Mouse (Mus musculus) midbrain, postnatal 0 days (tissue): ENCODE data around the gene Rtn4ip1. TPM values are rescaled to one million over a fixed set of nuclear protein-coding genes. Genes with fewer than 3 reads are reported as not detected.
"Not testable (repeated sequence)": the region's sequence is repeated elsewhere in the genome, so short reads cannot be mapped to it uniquely, and the experiment has no call there.

ENCODE experiments used
- ATAC-seq: fragments of 200-750 bp; cut with Nextera tagmentation; 2 replicates; pipeline ENCODE4 v1.8.0; 2017; ENCODE audit warnings: moderate number of reproducible peaks, mild to moderate bottlenecking, moderate TSS enrichment, moderate library complexity; ENCODE audit not compliant: low FRiP score
- DNase-seq: peaks from one replicate; pipeline ENCODE4 v3.0.0-alpha.2; 2015; ENCODE audit warnings: low spot score
- H3K27ac ChIP-seq: fragments of 300-500 bp; sonication (generic); 2 replicates; pipeline ENCODE4 v1.5.1; 2014; ENCODE audit warnings: low read depth, mild to moderate bottlenecking, low read length, mixed read lengths
- H3K27me3 ChIP-seq: fragments of 300-500 bp; sonication (generic); 2 replicates; pipeline ENCODE4 v1.6.1; 2014; ENCODE audit warnings: low read length, control low read depth, mixed read lengths; ENCODE audit not compliant: insufficient read depth
- H3K36me3 ChIP-seq: fragments of 300-500 bp; sonication (generic); 2 replicates; pipeline ENCODE4 v1.6.1; 2014; ENCODE audit warnings: low read length, control low read depth, mixed read lengths; ENCODE audit not compliant: insufficient read depth
- H3K4me1 ChIP-seq: fragments of 300-500 bp; sonication (generic); 2 replicates; pipeline ENCODE4 v1.6.1; 2014; ENCODE audit warnings: mild to moderate bottlenecking, control low read depth, antibody characterized with exemption, low read length, mixed read lengths; ENCODE audit not compliant: insufficient read depth
- H3K4me2 ChIP-seq: fragments of 300-500 bp; sonication (generic); 2 replicates; pipeline ENCODE4 v1.6.1; 2014; ENCODE audit warnings: low read depth, mild to moderate bottlenecking, low read length, mixed read lengths; ENCODE audit not compliant: poor library complexity, severe bottlenecking
- H3K4me3 ChIP-seq: fragments of 300-500 bp; sonication (generic); 2 replicates; pipeline ENCODE4 v1.5.1; 2014; ENCODE audit warnings: low read depth, mild to moderate bottlenecking, low read length, moderate library complexity
- H3K9ac ChIP-seq: fragments of 300-500 bp; sonication (generic); replicated peaks from 2 replicates; pipeline ENCODE4 v1.6.1; 2014; ENCODE audit warnings: mild to moderate bottlenecking, low read length, moderate library complexity, mixed read lengths; ENCODE audit not compliant: poor library complexity, severe bottlenecking
- H3K9me3 ChIP-seq: fragments of 300-500 bp; sonication (generic); 2 replicates; pipeline ENCODE4 v1.6.1; 2016; ENCODE audit warnings: low read length, control low read depth
- CTCF ChIP-seq: IDR thresholded peaks from 2 replicates; pipeline ENCODE4 v1.5.1; 2016; ENCODE audit warnings: antibody characterized with exemption, mild to moderate bottlenecking
- WGBS: fragments of 180-500 bp; shearing (Covaris S2); extraction: QIAGEN DNeasy Blood & Tissue Kit; methylation state at CpG from one replicate; pipeline ENCODE4 v1.1.7; 2014; 5-methylcytosine and 5-hydroxymethylcytosine counted together
- polyA plus RNA-seq: library from polyadenylated mRNA; unstranded; fragments of >200 nt; fragmentation: Nextera tagmentation; extraction: Ambion mirVana; gene quantifications from 2 replicates; pipeline ENCODE4 v1.2.1, GENCODE M21; 2015
- total RNA-seq: library from RNA; depleted of rRNA; stranded (reverse); fragments of >200 nt; gene quantifications from 2 replicates; pipeline ENCODE4 v1.2.3, GENCODE M21; 2014

Gene Rtn4ip1
- total and polyA plus RNA-seq, 2 experiments from 2014 or later = 3.7 to 8.9 TPM

DNA sequence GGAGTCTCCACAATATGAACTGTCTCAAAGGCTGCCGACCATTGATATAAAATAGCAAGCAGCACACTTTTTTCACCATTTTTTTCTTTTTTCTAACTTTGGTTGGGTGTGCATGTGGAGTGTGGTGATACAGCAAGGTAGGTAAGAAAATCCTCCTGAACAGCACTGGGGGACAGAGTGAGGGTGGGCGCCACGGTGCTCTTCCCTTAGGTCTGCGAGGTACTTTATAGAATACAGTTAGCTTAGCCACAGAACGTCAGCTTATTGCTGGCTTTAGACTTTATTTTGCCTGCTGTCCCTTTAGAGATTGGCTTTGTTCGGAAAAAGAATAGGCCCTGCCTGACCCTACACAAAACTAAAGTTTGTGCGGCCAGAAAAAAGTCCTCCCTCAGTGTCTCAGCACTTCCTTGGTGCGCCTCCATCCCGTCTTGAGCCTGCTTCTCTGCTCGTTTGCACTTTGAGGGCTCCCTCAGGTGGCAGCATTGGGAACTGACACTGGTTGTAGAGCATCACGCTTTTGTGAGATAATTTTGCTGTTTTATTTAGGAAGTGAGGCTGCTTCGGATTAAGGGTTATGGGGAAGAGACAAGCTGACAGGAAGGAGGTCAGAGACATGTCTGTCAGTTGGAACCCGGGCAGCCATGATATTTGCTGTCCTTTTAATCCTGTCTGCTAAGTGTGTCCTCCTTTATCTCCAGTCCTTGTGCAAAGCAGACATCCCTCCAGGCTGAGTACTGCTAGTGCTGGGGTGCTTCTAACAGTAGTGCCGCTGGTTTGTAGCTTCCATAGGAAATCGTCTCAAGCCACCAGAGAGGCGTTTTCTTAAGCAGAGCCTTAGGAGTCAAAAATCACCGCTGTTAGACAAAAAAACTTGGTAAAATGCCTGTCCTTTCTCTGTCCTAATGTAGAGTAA, 17.3 kb downstream of the Rtn4ip1 start:
- ATAC-seq (peak; percentile 69), DNase-seq (peak; percentile 83)
- no peaks in the 10 kb centered on the region for H3K4me1 ChIP-seq
- 36% methylated on average over 17 of the region's 17 CpGs for WGBS
- no peak overlapping the region for H3K27ac ChIP-seq
- no peaks in the 10 kb centered on the region for H3K9me3 ChIP-seq
- TF ChIP-seq CTCF = peak; percentile 99
- H3K9ac ChIP-seq = no peak overlapping the region
- no peak overlapping the region for H3K4me2 ChIP-seq
- no peaks in the 10 kb centered on the region for H3K27me3 ChIP-seq
- peaks cover 3% of the 10 kb centered on the region; the same call in 1 of the 2 replicates for H3K36me3 ChIP-seq
- no peak overlapping the region for H3K4me3 ChIP-seq

DNA sequence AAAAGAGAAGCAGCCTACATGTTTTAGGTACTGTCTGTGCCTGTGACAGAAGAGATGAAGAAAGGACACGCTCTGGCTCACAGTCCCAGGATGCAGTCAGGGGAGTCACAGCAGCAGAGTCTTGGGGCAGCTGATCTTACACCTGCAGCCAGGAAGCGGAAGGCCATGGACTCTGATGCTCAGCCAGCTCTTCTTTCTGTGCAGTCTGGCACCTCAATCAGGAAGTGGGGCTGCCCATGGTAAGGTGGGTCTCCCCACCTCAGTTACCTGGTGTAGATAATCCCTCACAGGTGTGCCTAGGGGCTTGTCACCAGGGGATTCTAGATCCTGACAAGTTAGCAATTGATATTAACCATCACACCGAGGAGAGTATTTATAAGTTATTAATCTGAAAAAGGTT, 21.5 kb downstream of the Rtn4ip1 start:
- ATAC-seq (no peak), DNase-seq (no peak)
- Histone ChIP-seq H3K4me1 (no peaks in the 10 kb centered on the region), H3K9me3 (no peaks in the 10 kb centered on the region), H3K36me3 (peaks cover 3% of the 10 kb centered on the region; the same call in 1 of the 2 replicates), H3K27me3 (no peaks in the 10 kb centered on the region), H3K4me3 (no peak overlapping the region), H3K4me2 (no peak overlapping the region), H3K9ac (no peak overlapping the region), H3K27ac (no peak overlapping the region)
- TF ChIP-seq CTCF = no peak
- WGBS = 97% methylated on average over 3 of the region's 3 CpGs

DNA sequence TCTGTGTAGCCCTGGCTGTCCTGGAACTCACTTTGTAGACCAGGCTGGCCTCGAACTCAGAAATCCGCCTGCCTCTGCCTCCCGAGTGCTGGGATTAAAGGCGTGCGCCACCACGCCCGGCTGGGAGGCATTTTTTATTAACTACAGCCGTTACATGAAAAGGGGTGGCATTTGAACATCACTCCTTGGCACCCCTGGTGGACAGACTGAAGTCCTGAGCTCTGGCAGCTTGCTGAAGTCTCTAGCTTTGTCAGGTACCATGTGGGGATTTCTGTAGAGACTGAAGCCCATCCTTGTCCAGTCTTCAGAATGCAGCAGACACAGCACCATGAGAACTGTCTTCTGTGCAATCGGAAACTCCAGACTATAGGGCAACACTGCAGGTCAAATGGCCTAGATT, 24.2 kb downstream of the Rtn4ip1 start:
- not testable (repeated sequence) for H3K9me3 ChIP-seq

GRCm38 (mm10) chr10:43927736-43928135, 26.1 kb downstream of the Rtn4ip1 start:
- Histone ChIP-seq H3K9me3 (no peaks in the 10 kb centered on the region), H3K27ac (no peak overlapping the region), H3K4me2 (no peak overlapping the region), H3K9ac (no peak overlapping the region), H3K4me1 (no peaks in the 10 kb centered on the region), H3K4me3 (no peak overlapping the region), H3K36me3 (peaks cover 12% of the 10 kb centered on the region), H3K27me3 (no peaks in the 10 kb centered on the region)
- TF ChIP-seq CTCF = no peak
- ATAC-seq (no peak), DNase-seq (no peak)
- 80% methylated on average over 8 of the region's 8 CpGs for WGBS

More for the DNA sequence above, 24.2 kb downstream of the Rtn4ip1 start:
- H3K27ac ChIP-seq, H3K4me2 ChIP-seq, H3K4me1 ChIP-seq, H3K36me3 ChIP-seq, H3K4me3 ChIP-seq, DNase-seq, H3K9ac ChIP-seq, H3K27me3 ChIP-seq, ATAC-seq: not testable (repeated sequence)
- WGBS = 89% methylated on average over 9 of the region's 9 CpGs

- H3K4me1 ChIP-seq = no peaks in the 10 kb centered on the region
- no peak overlapping the region for H3K9ac ChIP-seq
- 62% methylated on average over 5 of the region's 5 CpGs for WGBS
- TF ChIP-seq CTCF = no peak
- ATAC-seq (no peak), DNase-seq (no peak)
- no peak overlapping the region for H3K4me2 ChIP-seq
- H3K9me3 ChIP-seq = no peaks in the 10 kb centered on the region
- H3K27me3 ChIP-seq = no peaks in the 10 kb centered on the region
- H3K4me3 ChIP-seq = no peak overlapping the region
- H3K27ac ChIP-seq = no peak overlapping the region
- peaks cover 15% of the 10 kb centered on the region for H3K36me3 ChIP-seq
These were observed 27.0 kb downstream of the Rtn4ip1 start for GRCm38 (mm10) chr10:43928596-43928995.

DNA sequence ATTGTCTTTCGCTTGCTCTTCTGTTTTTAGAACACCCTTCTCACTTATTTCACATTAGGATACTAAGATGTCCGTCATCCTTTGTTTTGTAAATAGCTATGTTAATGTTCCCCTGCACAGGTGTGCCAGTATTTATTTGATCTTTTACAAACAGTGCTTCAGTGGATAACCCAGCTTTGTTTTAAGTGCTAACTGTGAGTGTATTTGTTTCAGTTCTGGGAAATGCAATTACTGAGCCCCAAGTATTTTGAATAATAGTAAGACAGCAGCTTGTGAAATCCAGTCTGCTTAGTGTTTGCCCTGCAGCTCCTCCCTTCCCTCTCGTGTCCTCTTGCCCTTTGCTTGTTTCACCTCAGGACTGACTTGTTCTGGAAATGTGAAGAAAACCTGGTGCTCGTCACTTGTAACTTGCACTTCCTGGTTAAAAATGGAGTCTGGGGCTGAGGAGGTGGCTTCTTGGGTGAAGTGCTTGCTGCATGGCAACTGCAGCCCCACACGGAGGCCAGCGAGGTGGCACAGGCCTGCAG, 37.6 kb downstream of the Rtn4ip1 start:
- no peak overlapping the region for H3K27ac ChIP-seq
- H3K9ac ChIP-seq = no peak overlapping the region

More for the DNA sequence above, 37.6 kb downstream of the Rtn4ip1 start:
- no peaks in the 10 kb centered on the region for H3K9me3 ChIP-seq
- H3K4me1 ChIP-seq = no peaks in the 10 kb centered on the region
- 85% methylated on average over 6 of the region's 6 CpGs for WGBS
- H3K27me3 ChIP-seq = no peaks in the 10 kb centered on the region
- no peak for ATAC-seq
- H3K4me2 ChIP-seq = no peak overlapping the region
- TF ChIP-seq CTCF = no peak
- no peak for DNase-seq
- H3K4me3 ChIP-seq = no peak overlapping the region
- H3K36me3 ChIP-seq = peaks cover 2% of the 10 kb centered on the region; the same call in 1 of the 2 replicates
